Mouse (Mus musculus): ENCODE measurements around the gene Lrrn2. TPM values are rescaled to one million over a fixed set of nuclear protein-coding genes. Genes with fewer than 3 reads are reported as not detected.

Gene Lrrn2
- polyA plus RNA-seq, 1 experiment from 2014 or later: 3.4 TPM

DNA sequence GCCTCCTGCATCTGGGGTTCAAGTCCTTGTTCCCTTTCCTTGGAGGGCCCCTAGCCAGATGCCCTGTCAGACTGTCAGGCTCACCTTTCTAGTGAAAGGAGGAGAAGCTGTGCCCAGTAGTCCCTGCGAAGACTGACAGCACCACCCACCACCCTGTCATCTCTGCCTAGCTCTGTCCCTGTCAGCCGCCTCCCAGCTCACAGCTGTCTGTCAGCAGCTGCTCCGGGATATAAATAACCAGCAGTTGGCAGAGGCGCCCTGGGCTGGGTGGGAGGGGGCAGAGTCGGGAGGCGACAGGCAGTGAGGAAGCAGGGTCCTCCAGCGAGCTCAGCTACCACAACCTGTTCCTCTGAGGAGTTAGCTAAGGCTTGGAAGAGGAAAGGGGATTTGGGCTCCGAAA, 26.8 kb upstream of the Lrrn2 start:
- DNase-seq (ENCODE audit: low spot score): no peak
- Histone ChIP-seq H3K4me1 (peaks cover 12% of the 10 kb centered on the region; the same call in 1 of the 2 replicates), H3K36me3 (replicated peaks) (no peaks in the 10 kb centered on the region), H3K4me3 (no peak overlapping the region), H3K27me3 (replicated peaks; ENCODE audit: low read depth, poor library complexity, severe bottlenecking) (0 out of 2 replicates have a peak, but pooled peaks cover 5% of the 10 kb centered on the region), H3K27ac (replicated peaks) (no peak overlapping the region), H3K9me3 (0 out of 2 replicates have a peak, but pooled peaks cover 3% of the 10 kb centered on the region)
- 39% methylated on average over 8 of the region's 8 CpGs for WGBS

DNA sequence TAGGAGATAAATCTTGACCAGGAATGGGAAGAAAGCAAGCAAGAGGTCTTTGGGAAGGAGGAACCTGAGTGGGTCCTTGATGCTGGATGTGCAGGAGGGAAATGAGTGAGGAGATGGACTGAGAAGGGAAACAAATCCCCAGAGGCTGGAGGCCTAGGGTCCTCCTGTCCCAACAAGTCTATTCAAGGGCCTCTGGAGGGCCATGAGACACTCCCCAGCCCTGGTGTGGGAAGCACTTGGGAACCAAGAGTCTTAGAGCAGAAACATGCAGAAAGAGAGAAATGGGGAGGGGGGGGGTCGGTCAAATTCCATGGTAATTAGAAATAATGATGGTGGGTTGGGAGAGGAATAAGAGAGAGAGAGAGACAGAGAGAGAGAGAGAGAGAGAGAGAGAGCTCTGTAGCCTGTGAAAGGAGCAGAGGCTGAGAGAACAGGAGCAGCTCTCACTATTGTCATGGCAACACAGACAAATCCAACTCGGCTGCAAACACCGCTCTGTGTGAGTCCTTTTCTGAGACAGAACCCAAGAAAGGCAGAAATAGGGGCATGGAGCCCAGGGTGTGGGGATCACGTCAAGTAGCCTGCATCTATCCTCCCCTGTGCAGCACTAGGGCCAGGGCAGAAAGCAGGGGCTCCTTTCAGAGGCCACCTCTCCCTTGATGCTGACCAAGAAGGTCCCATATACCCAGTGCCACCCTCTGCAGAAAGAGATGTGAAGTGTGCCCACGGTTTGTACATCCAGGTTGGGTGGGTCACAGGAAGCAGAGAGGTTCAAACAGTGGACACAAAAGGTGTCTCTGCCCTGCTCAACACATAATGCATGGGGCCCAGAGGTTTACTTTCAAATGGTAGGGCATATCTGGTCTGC, 21.3 kb upstream of the Lrrn2 start:
- DNase-seq (ENCODE audit: low spot score): no peak
- no peak overlapping the region for H3K27ac ChIP-seq (replicated peaks)

DNA sequence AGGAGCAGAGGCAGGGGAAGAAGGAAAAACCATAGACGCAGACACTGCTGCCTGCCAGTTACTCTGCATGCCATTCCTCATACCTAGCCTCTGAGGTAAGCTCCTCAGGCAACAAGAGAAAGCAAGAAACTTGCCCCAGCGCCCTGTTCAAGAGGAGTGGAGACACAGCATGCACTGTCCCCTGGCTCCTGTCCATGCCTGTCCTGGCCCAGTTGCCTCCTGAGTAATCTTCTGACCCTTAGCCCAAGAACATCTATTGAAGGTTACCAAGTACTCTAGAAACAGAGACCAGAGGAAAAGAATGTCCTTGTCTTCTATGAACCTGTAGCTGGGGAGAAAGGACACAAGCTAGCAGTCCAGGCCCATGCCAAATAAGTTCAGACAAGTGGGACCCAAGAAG, 15.9 kb upstream of the Lrrn2 start:
- no peak overlapping the region for H3K4me3 ChIP-seq
- DNase-seq (ENCODE audit: low spot score): no peak
- 0 out of 2 replicates have a peak, but pooled peaks cover 1% of the 10 kb centered on the region for H3K4me1 ChIP-seq
- H3K36me3 ChIP-seq (replicated peaks): no peaks in the 10 kb centered on the region
- peaks cover 22% of the 10 kb centered on the region for H3K27me3 ChIP-seq (replicated peaks; ENCODE audit: low read depth, poor library complexity, severe bottlenecking)
- H3K27ac ChIP-seq (replicated peaks): no peak overlapping the region
- H3K9me3 ChIP-seq: no peaks in the 10 kb centered on the region
- 83% methylated on average over 2 of the region's 2 CpGs for WGBS

More for the DNA sequence above, 21.3 kb upstream of the Lrrn2 start:
- H3K36me3 ChIP-seq (replicated peaks): no peaks in the 10 kb centered on the region
- H3K27me3 ChIP-seq (replicated peaks; ENCODE audit: low read depth, poor library complexity, severe bottlenecking): 0 out of 2 replicates have a peak, but pooled peaks cover 16% of the 10 kb centered on the region
- H3K9me3 ChIP-seq: no peaks in the 10 kb centered on the region
- WGBS: 38% methylated on average over 5 of the region's 5 CpGs
- peaks cover 12% of the 10 kb centered on the region; the same call in 1 of the 2 replicates for H3K4me1 ChIP-seq
- no peak overlapping the region for H3K4me3 ChIP-seq

DNA sequence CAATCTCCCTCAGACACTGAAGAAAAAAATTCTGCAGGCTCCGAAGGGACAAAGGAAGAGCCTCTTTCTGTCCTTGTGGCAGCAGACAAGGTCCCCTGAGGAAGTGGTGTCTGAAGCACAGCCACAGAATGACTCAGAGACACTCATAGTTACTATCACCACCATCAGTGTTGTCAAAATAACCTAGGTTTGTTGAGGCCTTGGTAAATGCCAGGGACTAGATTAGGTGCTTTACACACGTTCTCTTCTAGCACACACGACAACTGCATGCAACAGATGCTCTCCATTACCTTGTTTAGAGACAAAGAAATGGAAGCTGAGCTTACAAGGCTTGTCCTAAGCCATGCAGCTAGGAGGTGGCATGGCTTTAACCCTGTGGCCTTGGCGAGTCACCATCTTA, 14.5 kb upstream of the Lrrn2 start:
- Histone ChIP-seq H3K36me3 (replicated peaks) (no peaks in the 10 kb centered on the region), H3K9me3 (no peaks in the 10 kb centered on the region), H3K27ac (replicated peaks) (no peak overlapping the region), H3K4me1 (no peaks in the 10 kb centered on the region), H3K27me3 (replicated peaks; ENCODE audit: low read depth, poor library complexity, severe bottlenecking) (peaks cover 22% of the 10 kb centered on the region), H3K4me3 (no peak overlapping the region)
- no peak for DNase-seq (ENCODE audit: low spot score)
- 82% methylated on average over 4 of the region's 4 CpGs for WGBS

DNA sequence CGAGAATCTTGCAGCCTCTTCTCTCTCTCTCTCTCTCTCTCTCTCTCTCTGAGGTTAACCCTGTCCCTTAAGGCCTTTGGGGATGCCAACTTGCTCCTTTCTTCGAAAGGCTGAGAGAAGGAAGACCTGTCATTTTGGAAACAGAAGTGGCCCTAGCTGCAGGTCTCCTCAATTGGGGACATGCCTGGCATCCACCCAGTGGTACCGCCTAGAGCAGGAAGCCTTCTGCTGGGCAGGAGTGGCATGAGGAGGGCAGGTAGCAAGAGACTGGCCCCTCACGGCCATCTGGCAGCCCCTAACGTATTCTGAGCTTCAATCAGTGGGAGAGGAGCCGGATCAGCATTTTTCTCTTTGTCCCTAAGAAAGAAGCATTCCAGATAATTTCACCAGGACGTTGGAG, 9.7 kb upstream of the Lrrn2 start:
- Histone ChIP-seq H3K27me3 (replicated peaks; ENCODE audit: low read depth, poor library complexity, severe bottlenecking) (peaks cover 32% of the 10 kb centered on the region), H3K27ac (replicated peaks) (no peak overlapping the region), H3K36me3 (replicated peaks) (no peaks in the 10 kb centered on the region), H3K4me1 (no peaks in the 10 kb centered on the region), H3K9me3 (no peaks in the 10 kb centered on the region), H3K4me3 (no peak overlapping the region)
- DNase-seq (ENCODE audit: low spot score): no peak
- 61% methylated on average over 7 of the region's 7 CpGs for WGBS

DNA sequence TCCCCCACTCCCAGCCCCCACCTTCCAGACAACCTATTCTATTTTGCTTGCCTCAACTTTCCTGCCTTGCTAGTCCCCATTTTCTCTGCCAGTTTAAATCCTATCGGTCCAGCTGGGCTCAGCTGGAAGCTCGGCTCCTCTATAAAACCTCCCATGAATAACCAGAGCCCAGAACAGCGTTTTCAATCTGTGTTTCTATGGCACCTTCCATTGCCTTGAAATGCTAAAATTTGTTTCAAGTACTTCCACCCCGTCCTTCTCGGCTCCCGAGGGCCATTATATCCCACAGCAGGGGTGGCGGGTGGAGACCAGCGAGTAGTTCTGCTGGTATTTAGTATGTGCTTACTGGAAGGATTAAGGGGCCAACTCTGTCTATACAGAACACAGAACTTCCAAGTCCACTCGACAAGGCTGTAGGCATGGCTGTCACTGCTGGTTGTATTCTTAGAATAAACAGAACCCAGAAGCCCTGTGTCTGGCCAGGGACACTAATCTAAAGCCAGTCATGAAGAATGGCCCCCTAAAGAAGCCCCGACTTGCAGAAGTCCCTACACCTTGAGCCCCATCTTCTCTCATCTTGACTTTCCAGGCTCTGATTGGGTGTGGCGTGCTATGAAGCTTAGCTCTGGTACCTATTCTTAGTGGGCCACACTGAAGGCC, 992 bp upstream of the Lrrn2 start:
- no peak overlapping the region for H3K27ac ChIP-seq (replicated peaks)
- H3K27me3 ChIP-seq (replicated peaks; ENCODE audit: low read depth, poor library complexity, severe bottlenecking): peaks cover 95% of the 10 kb centered on the region
- H3K36me3 ChIP-seq (replicated peaks): no peaks in the 10 kb centered on the region
- DNase-seq (ENCODE audit: low spot score): no peak
- no peak overlapping the region for H3K4me3 ChIP-seq
- H3K4me1 ChIP-seq: peaks cover 35% of the 10 kb centered on the region
- H3K9me3 ChIP-seq: no peaks in the 10 kb centered on the region
- WGBS: 22% methylated on average over 11 of the region's 11 CpGs

DNA sequence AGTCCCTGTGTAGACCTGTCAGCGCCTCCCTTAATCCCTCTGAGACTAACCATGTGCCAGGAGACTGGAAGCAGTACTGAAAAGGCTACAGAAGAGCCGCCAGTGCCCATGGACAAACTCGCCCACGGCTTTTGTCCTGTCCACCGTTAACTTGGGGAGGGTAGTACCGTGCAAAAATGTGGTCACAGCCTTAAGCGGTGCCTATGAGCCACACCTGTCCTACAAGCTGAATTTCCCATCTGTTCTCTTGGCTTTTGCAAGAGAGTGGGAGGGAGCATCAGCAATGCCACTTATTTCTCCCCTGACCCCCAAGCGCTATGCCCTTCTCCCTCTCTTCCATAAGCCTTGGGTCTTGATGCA, 292 bp upstream of the Lrrn2 start:
- no peaks in the 10 kb centered on the region for H3K36me3 ChIP-seq (replicated peaks)
- WGBS: 8% methylated on average over 8 of the region's 8 CpGs
- no peaks in the 10 kb centered on the region for H3K9me3 ChIP-seq
- H3K4me1 ChIP-seq: peaks cover 35% of the 10 kb centered on the region
- DNase-seq (ENCODE audit: low spot score): no peak
- no peak overlapping the region; the same call in 1 of the 2 replicates for H3K27ac ChIP-seq (replicated peaks)
- peak overlapping the region; percentile 78 for H3K4me3 ChIP-seq
- H3K27me3 ChIP-seq (replicated peaks; ENCODE audit: low read depth, poor library complexity, severe bottlenecking): peaks cover 100% of the 10 kb centered on the region

DNA sequence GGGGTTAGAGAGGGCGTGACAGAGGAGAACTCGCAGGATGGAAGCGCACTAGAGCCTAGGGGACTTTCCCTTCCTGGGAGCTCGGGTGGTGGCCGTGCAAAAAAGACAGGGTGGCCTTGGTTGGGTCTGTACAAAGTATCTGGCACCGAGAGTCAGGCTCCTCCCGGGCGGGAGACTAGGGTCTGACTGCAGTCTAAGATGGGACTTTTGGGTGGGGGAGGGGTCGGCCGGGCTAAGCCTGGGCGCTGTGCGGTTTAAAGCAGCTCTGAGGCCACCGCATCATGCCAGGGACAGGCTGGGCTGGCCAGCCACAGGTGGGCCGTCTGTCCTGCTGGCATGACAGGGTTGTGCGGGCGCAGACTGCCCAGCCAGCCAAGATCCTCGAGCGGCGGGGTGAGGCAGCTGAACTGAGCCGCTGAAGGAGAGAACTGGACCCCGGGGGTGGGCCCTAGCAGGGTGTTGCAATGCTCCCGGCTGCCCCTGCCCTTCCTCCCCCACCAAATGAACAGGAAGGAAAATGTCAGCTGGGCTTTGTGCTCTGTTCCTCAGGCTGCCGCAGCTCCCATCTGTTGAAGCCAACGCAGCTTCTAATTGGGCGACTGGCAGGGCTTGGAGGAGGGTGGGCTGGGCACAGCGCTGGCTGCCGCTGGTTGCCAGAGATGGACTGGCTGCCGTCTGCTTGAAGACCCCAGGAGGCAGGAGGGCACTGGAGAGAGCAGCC, 1.1 kb downstream of the Lrrn2 start:
- H3K27ac ChIP-seq (replicated peaks): peak overlapping the region; percentile 80
- peak overlapping the region; percentile 78 for H3K4me3 ChIP-seq
- WGBS: under 1% methylated on average over 28 of the region's 28 CpGs

DNA sequence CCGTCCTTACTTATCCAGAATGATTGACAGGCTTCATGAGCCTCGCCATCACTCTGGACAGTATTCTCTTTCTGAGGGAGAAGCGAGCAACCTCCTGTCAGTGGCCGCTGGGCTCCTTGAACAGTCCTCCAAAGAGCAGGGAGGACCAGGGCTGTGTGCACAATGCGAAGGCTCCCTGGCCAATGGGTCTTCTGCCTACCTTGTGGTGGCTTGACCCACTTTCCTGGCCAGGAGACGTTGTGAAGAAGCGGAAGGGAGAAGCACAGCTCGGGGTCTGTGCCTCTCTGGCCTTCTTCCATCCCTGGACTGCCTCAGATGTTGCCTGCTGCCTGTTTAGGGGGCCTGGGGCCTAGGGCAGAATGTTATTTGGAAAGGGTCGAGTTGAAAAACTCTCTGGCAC, 1.8 kb downstream of the Lrrn2 start:
- WGBS: 36% methylated on average over 9 of the region's 9 CpGs
- Histone ChIP-seq H3K27me3 (replicated peaks; ENCODE audit: low read depth, poor library complexity, severe bottlenecking) (peaks cover 98% of the 10 kb centered on the region), H3K4me3 (peak overlapping the region; percentile 78), H3K9me3 (no peaks in the 10 kb centered on the region), H3K36me3 (replicated peaks) (no peaks in the 10 kb centered on the region), H3K27ac (replicated peaks) (no peak overlapping the region), H3K4me1 (peaks cover 42% of the 10 kb centered on the region)
- no peak for DNase-seq (ENCODE audit: low spot score)

More for the DNA sequence above, 1.1 kb downstream of the Lrrn2 start:
- Histone ChIP-seq H3K9me3 (no peaks in the 10 kb centered on the region), H3K4me1 (peaks cover 42% of the 10 kb centered on the region), H3K36me3 (replicated peaks) (no peaks in the 10 kb centered on the region), H3K27me3 (replicated peaks; ENCODE audit: low read depth, poor library complexity, severe bottlenecking) (peaks cover 98% of the 10 kb centered on the region)
- peak; percentile 57 for DNase-seq (ENCODE audit: low spot score)

DNA sequence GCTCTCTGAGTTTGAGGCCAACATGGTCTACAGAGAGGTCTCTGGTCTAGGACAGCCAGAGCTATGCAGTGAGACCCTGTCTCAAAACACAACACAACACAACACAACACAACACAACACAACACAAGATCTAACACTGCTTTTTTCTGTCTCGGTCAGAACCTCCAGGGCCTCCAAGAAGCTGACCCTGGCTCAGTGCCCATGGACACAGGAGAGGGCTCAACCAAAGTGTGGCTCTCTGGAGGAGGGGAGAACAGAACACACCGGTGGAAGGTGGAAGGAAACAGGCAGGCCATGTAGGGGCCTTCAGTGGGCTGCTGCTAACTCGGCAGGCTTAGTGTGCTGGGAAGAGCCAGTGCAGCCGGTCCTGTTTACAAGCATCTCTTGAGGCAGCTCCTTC, 5.6 kb downstream of the Lrrn2 start:
- Histone ChIP-seq H3K27me3 (replicated peaks; ENCODE audit: low read depth, poor library complexity, severe bottlenecking) (peaks cover 86% of the 10 kb centered on the region), H3K4me3 (no peak overlapping the region), H3K4me1 (peaks cover 43% of the 10 kb centered on the region), H3K27ac (replicated peaks) (no peak overlapping the region), H3K9me3 (no peaks in the 10 kb centered on the region), H3K36me3 (replicated peaks) (no peaks in the 10 kb centered on the region)
- no peak for DNase-seq (ENCODE audit: low spot score)
- WGBS: 46% methylated on average over 4 of the region's 4 CpGs

DNA sequence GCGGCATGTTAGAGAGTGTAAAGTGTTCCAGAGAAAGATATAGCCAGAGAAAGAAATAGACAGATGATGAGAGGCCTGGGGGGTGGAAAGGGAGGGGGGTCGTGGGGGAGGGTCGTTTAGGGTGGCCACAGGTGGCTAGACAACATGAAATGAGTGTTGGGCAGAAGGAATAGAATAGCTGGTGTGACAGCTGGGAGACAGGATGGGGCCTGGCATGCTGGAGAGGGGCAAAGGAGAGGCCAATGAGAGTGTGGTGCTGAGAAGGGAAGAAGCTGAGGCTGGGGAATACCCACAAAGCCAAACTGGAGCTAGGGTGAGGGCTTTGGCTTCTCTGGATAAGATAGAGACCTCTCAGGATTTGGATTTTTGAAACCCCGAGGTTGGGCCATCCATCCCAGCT, 6.6 kb downstream of the Lrrn2 start:
- no peak overlapping the region for H3K4me3 ChIP-seq
- H3K27ac ChIP-seq (replicated peaks): no peak overlapping the region
- peaks cover 39% of the 10 kb centered on the region for H3K4me1 ChIP-seq
- no peak for DNase-seq (ENCODE audit: low spot score)
- 70% methylated on average over 4 of the region's 4 CpGs for WGBS
- no peaks in the 10 kb centered on the region for H3K36me3 ChIP-seq (replicated peaks)
- peaks cover 76% of the 10 kb centered on the region for H3K27me3 ChIP-seq (replicated peaks; ENCODE audit: low read depth, poor library complexity, severe bottlenecking)
- H3K9me3 ChIP-seq: no peaks in the 10 kb centered on the region

DNA sequence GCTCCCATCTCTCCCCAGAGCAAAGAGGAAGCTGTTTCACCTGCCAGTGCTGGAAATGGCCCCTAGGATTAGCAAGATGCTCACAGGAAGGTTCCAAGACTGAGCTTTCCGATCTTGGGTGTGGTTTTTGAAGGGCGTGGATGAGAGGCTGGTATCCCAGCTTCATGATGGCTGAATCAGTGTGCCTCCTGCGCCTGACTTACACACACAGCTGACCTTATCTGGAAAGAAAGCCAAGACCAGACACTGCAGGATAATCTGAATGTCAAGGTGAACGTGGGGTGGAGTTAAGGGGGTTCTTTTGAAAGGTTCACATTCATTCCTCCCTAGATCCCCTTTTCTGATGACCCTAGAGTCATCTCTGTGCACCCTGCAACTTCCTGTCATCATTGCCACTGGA, 8.7 kb downstream of the Lrrn2 start:
- Histone ChIP-seq H3K9me3 (no peaks in the 10 kb centered on the region), H3K4me3 (no peak overlapping the region), H3K4me1 (peaks cover 40% of the 10 kb centered on the region), H3K36me3 (replicated peaks) (no peaks in the 10 kb centered on the region), H3K27ac (replicated peaks) (no peak overlapping the region), H3K27me3 (replicated peaks; ENCODE audit: low read depth, poor library complexity, severe bottlenecking) (peaks cover 54% of the 10 kb centered on the region)
- WGBS: 81% methylated on average over 4 of the region's 4 CpGs
- no peak for DNase-seq (ENCODE audit: low spot score)

All from embryonic facial prominence, embryonic 10.5 days (tissue).